Mouse (Mus musculus) heart, postnatal 25 days (tissue): ENCODE results near the gene Trim46. TPM values are rescaled to one million over a fixed set of nuclear protein-coding genes. Genes with fewer than 3 reads are reported as not detected.

Experiments used
- DNase-seq: peaks from one replicate; pipeline ENCODE4 v3.0.0; 2022; ENCODE audit warnings: low spot score
- intact Hi-C: fragments of 180-260 bp; cut with DNase I; formaldehyde crosslinking; loops from one replicate; pipeline ENCODE4 v1.15.1; 2025
- total RNA-seq, 2 experiments: library from RNA; stranded (reverse); gene quantifications; 2 replicates each; pipeline ENCODE4 v1.2.3; 2021

Gene Trim46
- total RNA-seq, 2 experiments from 2014 or later = 0.47 to 0.59 TPM

- intact Hi-C loops = loop anchor here (2.0 kb wide), 3 partner anchors 19 to 125 kb away; no protein-coding TSS in a partner anchor
- peak; percentile 61 for DNase-seq
These were observed 30.3 kb downstream of the Trim46 start for GRCm38 (mm10) chr3:89215853-89216252.

- intact Hi-C loops = loop anchor here (2.0 kb wide), 1 partner anchor 18 kb away; no protein-coding TSS in a partner anchor
- no peak for DNase-seq
These were observed 31.3 kb downstream of the Trim46 start, which contains the start of gene Thbs3 for GRCm38 (mm10) chr3:89214681-89215411. Thbs3 (plus strand) TSS chr3:89215180.

GRCm38 (mm10) chr3:89213803-89214530 is 32.1 kb downstream of the Trim46 start:
- DNase-seq = peak; percentile 92
- intact Hi-C loops = loop anchor here (2.0 kb wide), 1 partner anchor 17 kb away; no protein-coding TSS in a partner anchor

GRCm38 (mm10) chr3:89210731-89211130 is 35.4 kb downstream of the Trim46 start:
- DNase-seq = no peak
- intact Hi-C loops = no loop called here

- intact Hi-C loops = no loop called here
- DNase-seq = no peak
These were observed 35.9 kb downstream of the Trim46 start for GRCm38 (mm10) chr3:89210162-89210561.

GRCm38 (mm10) chr3:89209731-89210130 is 36.4 kb downstream of the Trim46 start:
- no peak for DNase-seq
- intact Hi-C loops = no loop called here

- no peak for DNase-seq
- intact Hi-C loops = no loop called here
These were observed 37.4 kb downstream of the Trim46 start for GRCm38 (mm10) chr3:89208736-89209135.

- intact Hi-C loops = no loop called here
- DNase-seq = no peak
These were observed 37.9 kb downstream of the Trim46 start for GRCm38 (mm10) chr3:89208075-89208657.

- DNase-seq = no peak
- intact Hi-C loops = no loop called here
These were observed 39.4 kb downstream of the Trim46 start for GRCm38 (mm10) chr3:89206695-89207094.

GRCm38 (mm10) chr3:89206079-89206478 is 40.0 kb downstream of the Trim46 start:
- intact Hi-C loops = no loop called here
- DNase-seq = no peak

- intact Hi-C loops = no loop called here
- no peak for DNase-seq
These were observed 43.0 kb downstream of the Trim46 start for GRCm38 (mm10) chr3:89203142-89203514.

GRCm38 (mm10) chr3:89202253-89203141 is 43.6 kb downstream of the Trim46 start, which contains the start of gene Gba:
Gba (plus strand) TSS chr3:89202928.
- intact Hi-C loops = no loop called here
- peak; percentile 61 for DNase-seq

GRCm38 (mm10) chr3:89199839-89200238 is 46.3 kb downstream of the Trim46 start:
- DNase-seq = no peak
- intact Hi-C loops = no loop called here

GRCm38 (mm10) chr3:89195979-89196877 is 49.9 kb downstream of the Trim46 start:
- intact Hi-C loops = loop anchor here (2.0 kb wide), 1 partner anchor 19 kb away; the partner anchor contains the start of gene Thbs3
- peak; percentile 79 for DNase-seq

GRCm38 (mm10) chr3:89193853-89194252 is 52.3 kb downstream of the Trim46 start:
- intact Hi-C loops = no loop called here
- DNase-seq = no peak

- DNase-seq = no peak
- intact Hi-C loops = no loop called here
These were observed 52.8 kb downstream of the Trim46 start for GRCm38 (mm10) chr3:89193351-89193750.

GRCm38 (mm10) chr3:89190436-89190835 is 55.7 kb downstream of the Trim46 start:
- intact Hi-C loops = no loop called here
- no peak for DNase-seq

- no peak for DNase-seq
- intact Hi-C loops = no loop called here
These were observed 57.6 kb downstream of the Trim46 start for GRCm38 (mm10) chr3:89188478-89188875.
